Mouse (Mus musculus) 3134 (cell line): ENCODE measurements at regions not wholly inside any gene's neighbourhood (a gene's known extent, or its start where the extent isn't known, plus 50 kb on each side); places are given as distances from the start of the nearest gene placed in this dataset.

Experiments
- DNase-seq: peaks from one replicate; pipeline ENCODE4 v3.0.0-alpha.2; 2011; ENCODE audit warnings: low spot score; ENCODE audit not compliant: insufficient read length; ENCODE audit errors: extremely low read depth

GRCm38 (mm10) chrX:12462936-12463647, 124.5 kb upstream of the Atp6ap2 start:
- DNase-seq: no peak

GRCm38 (mm10) chrX:12466312-12466711, 121.3 kb upstream of the Atp6ap2 start:
- no peak for DNase-seq

- DNase-seq: no peak
These were observed 120.7 kb upstream of the Atp6ap2 start for GRCm38 (mm10) chrX:12466897-12467296.

GRCm38 (mm10) chrX:12467528-12468179, 119.9 kb upstream of the Atp6ap2 start:
- DNase-seq: no peak

- no peak for DNase-seq
These were observed 115.3 kb upstream of the Atp6ap2 start for GRCm38 (mm10) chrX:12472296-12472695.

GRCm38 (mm10) chrX:12479207-12479606, 108.4 kb upstream of the Atp6ap2 start:
- no peak for DNase-seq

- DNase-seq: no peak
These were observed 96.6 kb upstream of the Atp6ap2 start for GRCm38 (mm10) chrX:12490957-12491356.

GRCm38 (mm10) chrX:12493216-12493615, 94.4 kb upstream of the Atp6ap2 start:
- DNase-seq: no peak

- no peak for DNase-seq
These were observed 93.7 kb upstream of the Atp6ap2 start for GRCm38 (mm10) chrX:12493916-12494315.

- DNase-seq: no peak
These were observed 93.1 kb upstream of the Atp6ap2 start for GRCm38 (mm10) chrX:12494535-12494934.

GRCm38 (mm10) chrX:12500601-12501000, 87.0 kb upstream of the Atp6ap2 start:
- DNase-seq: no peak

GRCm38 (mm10) chrX:12502364-12502763, 85.2 kb upstream of the Atp6ap2 start:
- no peak for DNase-seq

GRCm38 (mm10) chrX:12503581-12503980, 84.0 kb upstream of the Atp6ap2 start:
- no peak for DNase-seq

GRCm38 (mm10) chrX:12511119-12511518, 76.5 kb upstream of the Atp6ap2 start:
- DNase-seq: no peak

- no peak for DNase-seq
These were observed 62.6 kb upstream of the Atp6ap2 start for GRCm38 (mm10) chrX:12525044-12525443.

- DNase-seq: no peak
These were observed 56.9 kb upstream of the Atp6ap2 start for GRCm38 (mm10) chrX:12530406-12531311.
